Mouse (Mus musculus) cortical plate, adult 2 months (tissue): ENCODE measurements around the gene Psme4.

Source experiments
- CTCF ChIP-seq: fragments of 200-500 bp; IDR thresholded peaks from 2 replicates; pipeline ENCODE4 v1.5.1; 2011; ENCODE audit warnings: mild to moderate bottlenecking, control low read depth, low read length; ENCODE audit not compliant: insufficient read depth; ENCODE audit errors: extremely low read depth
- POLR2A ChIP-seq: fragments of 200-500 bp; IDR thresholded peaks from 2 replicates; pipeline ENCODE4 v1.6.1; 2011; ENCODE audit warnings: mild to moderate bottlenecking, low read length, control low read depth; ENCODE audit not compliant: insufficient read depth; ENCODE audit errors: extremely low read depth

- TF ChIP-seq CTCF (no peak), POLR2A (no peak)
Measured at GRCm38 (mm10) chr11:30899312-30899711, 127.8 kb downstream of the Psme4 start.
